Mouse (Mus musculus): Measurements from ENCODE around the gene Ints5. TPM values are rescaled to one million over a fixed set of nuclear protein-coding genes. Genes with fewer than 3 reads are reported as not detected.

The Ints5 gene
- total and polyA plus RNA-seq, 2 experiments = 3.8 to 15.9 TPM

DNA sequence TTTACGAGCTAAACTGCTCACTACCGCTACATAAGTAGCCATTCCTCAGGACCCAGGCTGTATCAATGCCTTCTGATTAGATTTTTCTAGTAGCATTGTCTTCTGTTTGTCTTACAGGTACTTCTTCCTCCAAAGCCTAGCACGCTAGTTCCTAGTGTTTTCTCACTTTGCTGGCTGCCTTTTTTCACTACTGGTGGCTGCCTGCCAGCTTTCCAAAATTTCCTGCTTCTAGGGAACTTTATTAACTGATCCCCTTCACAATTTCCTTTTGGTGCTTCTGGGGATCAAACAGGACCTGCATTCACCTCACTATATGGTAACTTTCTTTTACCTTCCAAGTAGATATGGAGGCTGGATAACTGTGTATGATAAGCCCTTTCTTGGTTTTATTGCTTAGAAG, 6.3 kb downstream of the Ints5 start:
- Histone ChIP-seq H3K27ac (replicated peaks; ENCODE audit: insufficient read depth, low read depth, low read length) (no peak overlapping the region), H3K9ac (ENCODE audit: low read depth, low read length) (peak overlapping the region; percentile 34; the same call in 1 of the 2 replicates), H3K27me3 (ENCODE audit: control insufficient read depth, insufficient read depth, low read length) (no peaks in the 10 kb centered on the region), H3K79me2 (ENCODE audit: control insufficient read depth, insufficient read depth, low read length) (peaks cover 14% of the 10 kb centered on the region; the same call in 1 of the 2 replicates), H3K36me3 (ENCODE audit: control insufficient read depth, insufficient read depth, low read length) (peaks cover 20% of the 10 kb centered on the region), H3K4me1 (ENCODE audit: control insufficient read depth, insufficient read depth, low read length) (peaks cover 12% of the 10 kb centered on the region), H3K4me3 (ENCODE audit: insufficient read depth, low read depth, low read length) (peak overlapping the region; percentile 71; the same call in 1 of the 2 replicates)
- WGBS = 16% methylated on average over 3 of the region's 3 CpGs
- no peak for TF ChIP-seq CTCF (IDR thresholded peaks at IDR 0.05; ENCODE audit: low read depth, low read length)
- TF ChIP-seq POLR2A (IDR thresholded peaks at IDR 0.05; ENCODE audit: extremely low read depth, insufficient read depth, low read length) = no peak
- DNase-seq (ENCODE audit: extremely low read depth, low read depth, low spot score) = peak; percentile 24

- Histone ChIP-seq H3K79me2 (ENCODE audit: control insufficient read depth, insufficient read depth, low read length) (peaks cover 3% of the 10 kb centered on the region; the same call in 1 of the 2 replicates), H3K27me3 (ENCODE audit: control insufficient read depth, insufficient read depth, low read length) (no peaks in the 10 kb centered on the region), H3K36me3 (ENCODE audit: control insufficient read depth, insufficient read depth, low read length) (peaks cover 57% of the 10 kb centered on the region), H3K9ac (ENCODE audit: low read depth, low read length) (no peak overlapping the region), H3K4me3 (ENCODE audit: insufficient read depth, low read depth, low read length) (no peak overlapping the region), H3K4me1 (ENCODE audit: control insufficient read depth, insufficient read depth, low read length) (peaks cover 6% of the 10 kb centered on the region), H3K27ac (replicated peaks; ENCODE audit: insufficient read depth, low read depth, low read length) (no peak overlapping the region)
- no peak for DNase-seq (ENCODE audit: extremely low read depth, low read depth, low spot score)
- WGBS = 94% methylated on average over 5 of the region's 5 CpGs
- TF ChIP-seq POLR2A (IDR thresholded peaks at IDR 0.05; ENCODE audit: extremely low read depth, insufficient read depth, low read length) = no peak
- no peak for TF ChIP-seq CTCF (IDR thresholded peaks at IDR 0.05; ENCODE audit: low read depth, low read length)
These were observed 10.6 kb downstream of the Ints5 start for GRCm38 (mm10) chr19:8903412-8903811.

GRCm38 (mm10) chr19:8908531-8908930, 15.7 kb downstream of the Ints5 start:
- H3K9ac ChIP-seq (ENCODE audit: low read depth, low read length) = no peak overlapping the region
- H3K4me3 ChIP-seq (ENCODE audit: insufficient read depth, low read depth, low read length) = no peak overlapping the region
- WGBS = 92% methylated on average over 6 of the region's 6 CpGs
- TF ChIP-seq CTCF (IDR thresholded peaks at IDR 0.05; ENCODE audit: low read depth, low read length) (no peak), POLR2A (IDR thresholded peaks at IDR 0.05; ENCODE audit: extremely low read depth, insufficient read depth, low read length) (no peak)
- no peak for DNase-seq (ENCODE audit: extremely low read depth, low read depth, low spot score)
- no peaks in the 10 kb centered on the region for H3K79me2 ChIP-seq (ENCODE audit: control insufficient read depth, insufficient read depth, low read length)
- H3K27ac ChIP-seq (replicated peaks; ENCODE audit: insufficient read depth, low read depth, low read length) = no peak overlapping the region
- H3K27me3 ChIP-seq (ENCODE audit: control insufficient read depth, insufficient read depth, low read length) = no peaks in the 10 kb centered on the region
- H3K36me3 ChIP-seq (ENCODE audit: control insufficient read depth, insufficient read depth, low read length) = peaks cover 90% of the 10 kb centered on the region
- no peaks in the 10 kb centered on the region for H3K4me1 ChIP-seq (ENCODE audit: control insufficient read depth, insufficient read depth, low read length)

GRCm38 (mm10) chr19:8911810-8912209, 19.0 kb downstream of the Ints5 start:
- H3K27ac ChIP-seq (replicated peaks; ENCODE audit: insufficient read depth, low read depth, low read length) = no peak overlapping the region
- H3K4me1 ChIP-seq (ENCODE audit: control insufficient read depth, insufficient read depth, low read length) = no peaks in the 10 kb centered on the region
- H3K9ac ChIP-seq (ENCODE audit: low read depth, low read length) = no peak overlapping the region
- TF ChIP-seq POLR2A (IDR thresholded peaks at IDR 0.05; ENCODE audit: extremely low read depth, insufficient read depth, low read length) (no peak), CTCF (IDR thresholded peaks at IDR 0.05; ENCODE audit: low read depth, low read length) (no peak)
- peaks cover 92% of the 10 kb centered on the region for H3K36me3 ChIP-seq (ENCODE audit: control insufficient read depth, insufficient read depth, low read length)
- no peak overlapping the region for H3K4me3 ChIP-seq (ENCODE audit: insufficient read depth, low read depth, low read length)
- WGBS = 95% methylated on average over 5 of the region's 5 CpGs
- no peaks in the 10 kb centered on the region for H3K79me2 ChIP-seq (ENCODE audit: control insufficient read depth, insufficient read depth, low read length)
- no peak for DNase-seq (ENCODE audit: extremely low read depth, low read depth, low spot score)
- H3K27me3 ChIP-seq (ENCODE audit: control insufficient read depth, insufficient read depth, low read length) = no peaks in the 10 kb centered on the region

- 95% methylated on average over 3 of the region's 3 CpGs for WGBS
- H3K36me3 ChIP-seq (ENCODE audit: control insufficient read depth, insufficient read depth, low read length) = peaks cover 74% of the 10 kb centered on the region
- no peaks in the 10 kb centered on the region for H3K4me1 ChIP-seq (ENCODE audit: control insufficient read depth, insufficient read depth, low read length)
These were observed 21.4 kb downstream of the Ints5 start for GRCm38 (mm10) chr19:8914212-8914611.

DNA sequence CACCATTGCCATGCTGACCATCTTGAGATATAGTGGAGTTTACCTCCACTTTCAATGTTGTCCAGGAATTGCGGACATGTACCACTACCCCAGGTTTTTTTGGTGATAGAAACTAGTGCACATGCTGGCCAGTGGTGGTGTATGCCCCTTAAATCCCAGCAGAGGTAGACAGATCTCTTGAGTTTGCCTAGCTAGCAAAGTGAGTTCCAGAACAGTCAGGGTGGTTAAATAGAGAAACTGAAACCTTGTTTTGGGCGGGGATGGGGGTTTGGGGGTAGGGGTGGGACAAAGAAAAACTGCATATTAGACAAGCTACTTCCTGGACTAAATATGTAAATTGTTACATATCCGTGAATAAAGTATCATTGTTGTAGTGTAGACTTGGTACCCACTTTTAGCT, 26.2 kb downstream of the Ints5 start:
- Histone ChIP-seq H3K27ac (replicated peaks; ENCODE audit: insufficient read depth, low read depth, low read length) (no peak overlapping the region), H3K36me3 (ENCODE audit: control insufficient read depth, insufficient read depth, low read length) (peaks cover 28% of the 10 kb centered on the region), H3K9ac (ENCODE audit: low read depth, low read length) (no peak overlapping the region), H3K4me3 (ENCODE audit: insufficient read depth, low read depth, low read length) (no peak overlapping the region), H3K4me1 (ENCODE audit: control insufficient read depth, insufficient read depth, low read length) (peaks cover 4% of the 10 kb centered on the region; the same call in 1 of the 2 replicates), H3K79me2 (ENCODE audit: control insufficient read depth, insufficient read depth, low read length) (peaks cover 4% of the 10 kb centered on the region; the same call in 1 of the 2 replicates), H3K27me3 (ENCODE audit: control insufficient read depth, insufficient read depth, low read length) (no peaks in the 10 kb centered on the region)
- no peak for DNase-seq (ENCODE audit: extremely low read depth, low read depth, low spot score)
- WGBS = 91% methylated on average over 3 of the region's 3 CpGs
- TF ChIP-seq CTCF (IDR thresholded peaks at IDR 0.05; ENCODE audit: low read depth, low read length) (no peak), POLR2A (IDR thresholded peaks at IDR 0.05; ENCODE audit: extremely low read depth, insufficient read depth, low read length) (no peak)

More at GRCm38 (mm10) chr19:8914212-8914611, 21.4 kb downstream of the Ints5 start:
- H3K4me3 ChIP-seq (ENCODE audit: insufficient read depth, low read depth, low read length) = no peak overlapping the region
- no peak overlapping the region for H3K27ac ChIP-seq (replicated peaks; ENCODE audit: insufficient read depth, low read depth, low read length)
- H3K27me3 ChIP-seq (ENCODE audit: control insufficient read depth, insufficient read depth, low read length) = no peaks in the 10 kb centered on the region
- no peaks in the 10 kb centered on the region for H3K79me2 ChIP-seq (ENCODE audit: control insufficient read depth, insufficient read depth, low read length)
- no peak for DNase-seq (ENCODE audit: extremely low read depth, low read depth, low spot score)
- no peak for TF ChIP-seq CTCF (IDR thresholded peaks at IDR 0.05; ENCODE audit: low read depth, low read length)
- no peak for TF ChIP-seq POLR2A (IDR thresholded peaks at IDR 0.05; ENCODE audit: extremely low read depth, insufficient read depth, low read length)
- no peak overlapping the region for H3K9ac ChIP-seq (ENCODE audit: low read depth, low read length)

Data from liver, adult 2 months (tissue).